Mouse (Mus musculus): Measurements from ENCODE around the gene Brd3os.

DNA sequence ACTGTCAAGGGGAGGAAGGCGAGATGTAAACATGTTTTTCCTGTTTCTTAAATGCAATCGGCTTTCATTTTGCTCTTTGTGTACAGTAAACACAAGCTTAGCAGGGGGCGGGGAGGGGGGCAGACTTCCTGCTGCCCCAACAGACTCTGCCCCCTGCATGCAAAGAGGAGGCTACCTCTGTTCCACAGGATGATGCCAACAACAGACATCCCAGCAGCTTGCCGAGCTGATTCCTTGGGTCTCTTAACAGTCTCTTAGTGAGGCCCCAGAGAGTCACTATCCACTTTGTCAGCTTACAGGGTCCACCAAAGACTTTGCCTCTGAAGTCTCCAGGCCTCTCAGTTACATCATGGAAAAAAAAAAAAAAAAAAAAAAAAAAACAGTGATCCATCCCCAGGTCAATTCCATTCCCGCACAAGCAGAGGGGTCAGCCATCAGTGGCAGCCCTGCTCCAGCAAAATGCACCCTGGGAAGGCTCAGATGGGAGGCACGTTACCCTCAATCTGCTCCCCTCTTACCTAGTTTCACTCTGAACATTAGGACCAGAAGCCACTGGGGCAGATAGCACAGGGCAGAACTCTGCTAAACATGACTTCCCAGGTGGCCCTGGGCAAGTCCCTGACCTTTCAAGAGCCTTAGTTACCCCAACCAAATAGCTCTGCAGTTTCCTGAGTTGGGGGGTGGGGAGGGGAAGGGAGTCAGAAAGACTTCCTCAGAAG, 37.6 kb upstream of the Brd3os start:
- TF ChIP-seq CTCF (IDR thresholded peaks at IDR 0.05; ENCODE audit: control insufficient read depth, insufficient read depth, insufficient read length) (no peak), USF1 (IDR thresholded peaks at IDR 0.05; ENCODE audit: low read depth) (no peak)

All from C2C12 (cell line).